Mouse (Mus musculus): ENCODE data around the gene Pdxdc1. TPM values are rescaled to one million over a fixed set of nuclear protein-coding genes. Genes with fewer than 3 reads are reported as not detected.
"Not testable (repeated sequence)": the region's sequence is repeated elsewhere in the genome, so short reads cannot be mapped to it uniquely, and the experiment has no call there.

Pdxdc1 gene
- 62.5 and 67.0 TPM in 2 replicates for polyA plus RNA-seq (2015; fragmentation: Nextera tagmentation; extraction: Ambion mirVana)

DNA sequence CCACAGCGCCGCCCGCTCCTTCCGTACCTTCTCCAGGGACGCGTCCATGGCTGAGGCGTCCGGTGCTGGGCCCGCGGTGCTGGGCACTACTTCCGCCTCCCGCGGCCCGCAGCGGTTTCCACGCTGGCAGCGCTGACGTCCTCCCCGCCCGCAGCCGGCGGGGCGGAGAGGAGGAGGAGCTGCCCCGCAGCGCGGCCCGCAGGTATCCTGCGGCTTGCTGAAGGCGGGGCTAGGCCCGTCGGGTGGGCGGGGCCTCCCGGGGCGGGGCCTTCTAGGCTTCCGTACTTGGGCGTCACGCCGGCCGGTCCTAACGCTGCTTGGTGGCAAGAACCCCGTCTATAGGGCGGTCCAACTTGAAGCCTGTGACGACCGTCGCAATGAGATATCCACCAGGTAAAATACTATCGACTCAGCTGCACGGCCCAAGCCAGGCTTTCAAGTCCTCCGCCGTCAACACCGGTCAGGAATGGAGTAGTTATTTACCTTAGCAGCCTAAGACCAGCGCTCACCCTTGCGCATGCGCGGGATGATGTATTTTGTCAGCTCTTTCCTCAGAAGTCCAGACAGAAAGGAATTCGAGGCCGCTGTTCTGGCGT lies at the start of gene Pdxdc1, which contains the start of gene Mpv17l:
Gene Pdxdc1, minus strand, starts transcription at position 244 of the 596 bp plus-strand sequence.
Gene Mpv17l, plus strand, starts transcription at position 274 of the 596 bp plus-strand sequence.
- H3K27ac ChIP-seq (replicated peaks), result peak within 1 kb of the TSS; percentile 89
- H3K36me3 ChIP-seq, result no peaks in the 10 kb centered on the region
- 0% methylated on average over 48 of the region's 57 CpGs for WGBS
- H3K4me1 ChIP-seq, result peaks cover 18% of the 10 kb centered on the region
- peak within 1 kb of the TSS; percentile 64 for H3K9ac ChIP-seq (replicated peaks)
- no peaks in the 10 kb centered on the region for H3K9me3 ChIP-seq
- peak within 1 kb of the TSS; percentile 64 for H3K4me2 ChIP-seq (replicated peaks)
- peak; percentile 97 for ATAC-seq (replicated peaks)
- no peaks in the 10 kb centered on the region for H3K27me3 ChIP-seq
- H3K4me3 ChIP-seq, result peak within 1 kb of the TSS; percentile 57

DNA sequence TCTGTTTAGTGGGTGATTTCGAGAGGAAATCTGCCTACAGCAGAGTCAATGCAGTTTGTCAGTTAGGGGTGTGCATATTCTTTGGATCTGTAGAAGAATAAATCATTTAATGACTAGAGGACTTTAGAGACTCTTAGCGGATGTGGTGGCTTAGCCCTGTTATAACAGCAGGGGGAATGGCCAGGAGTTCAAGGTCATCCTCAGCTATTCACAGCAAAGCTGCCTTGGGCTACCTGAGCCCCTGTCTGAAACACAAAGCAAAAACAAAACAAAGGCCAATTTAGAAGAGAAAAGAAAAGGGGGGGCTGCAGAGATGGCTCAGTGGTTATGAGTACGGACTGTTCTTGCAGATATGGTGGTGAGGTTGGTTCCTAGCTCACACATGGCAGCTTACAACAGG lies 48.3 kb upstream of the Pdxdc1 start:
- H3K4me1 ChIP-seq, result no peaks in the 10 kb centered on the region
- 75% methylated on average over 3 of the region's 3 CpGs for WGBS

DNA sequence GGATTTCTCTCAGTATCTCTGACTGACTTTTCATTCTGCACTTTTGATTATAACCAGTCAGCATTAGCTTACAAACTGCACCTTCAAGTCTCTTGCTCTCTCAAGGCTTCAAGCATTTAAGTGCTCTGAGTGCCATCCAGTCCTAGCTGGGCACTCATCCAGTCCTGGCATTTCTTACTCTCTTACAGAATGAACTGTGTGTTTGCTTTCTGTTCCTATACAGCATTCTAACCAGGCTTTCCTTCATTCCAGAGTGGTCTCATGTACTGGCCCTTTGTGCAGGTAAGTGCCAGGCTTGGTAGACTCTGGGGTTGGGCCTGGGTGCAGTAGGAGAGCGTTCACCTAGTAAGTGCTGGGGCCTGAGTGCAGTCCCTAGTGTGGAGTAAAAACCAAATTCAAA lies 43.4 kb upstream of the Pdxdc1 start:
- H3K27me3 ChIP-seq, result no peaks in the 10 kb centered on the region

More for the DNA sequence above, 48.3 kb upstream of the Pdxdc1 start:
- H3K4me2 ChIP-seq (replicated peaks), result no peak overlapping the region
- H3K27ac ChIP-seq (replicated peaks), result no peak overlapping the region
- H3K27me3 ChIP-seq, result no peaks in the 10 kb centered on the region
- H3K4me3 ChIP-seq, result no peak overlapping the region
- no peak for ATAC-seq (replicated peaks)
- H3K9me3 ChIP-seq, result no peaks in the 10 kb centered on the region
- no peak overlapping the region for H3K9ac ChIP-seq (replicated peaks)
- no peaks in the 10 kb centered on the region for H3K36me3 ChIP-seq

DNA sequence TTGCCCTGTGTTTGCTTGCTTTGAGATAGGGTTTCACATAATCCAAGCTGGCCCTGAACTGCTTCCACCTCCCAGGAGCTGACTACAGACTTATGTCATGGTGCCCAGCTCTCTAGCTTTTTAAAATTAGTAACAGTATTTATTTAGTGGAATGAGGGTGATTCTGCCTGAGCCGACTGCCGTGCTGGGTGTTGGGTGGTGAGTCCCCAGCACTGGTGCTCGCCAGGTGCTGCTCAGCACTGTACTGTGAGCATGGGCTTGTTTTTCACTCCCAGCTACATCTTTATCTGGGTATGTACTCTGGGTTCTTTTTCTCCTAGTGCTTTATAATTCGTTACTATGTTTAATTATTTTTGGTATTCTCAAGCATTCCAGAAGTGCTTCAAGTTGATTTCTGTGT lies 42.2 kb upstream of the Pdxdc1 start:
- H3K27me3 ChIP-seq, result no peaks in the 10 kb centered on the region
- ATAC-seq (replicated peaks), result no peak
- no peaks in the 10 kb centered on the region for H3K36me3 ChIP-seq
- 85% methylated on average over 4 of the region's 4 CpGs for WGBS
- no peak overlapping the region for H3K4me3 ChIP-seq
- H3K4me1 ChIP-seq, result peaks cover 10% of the 10 kb centered on the region
- no peak overlapping the region for H3K4me2 ChIP-seq (replicated peaks)
- no peak overlapping the region for H3K27ac ChIP-seq (replicated peaks)
- H3K9ac ChIP-seq (replicated peaks), result no peak overlapping the region
- no peaks in the 10 kb centered on the region for H3K9me3 ChIP-seq

More for the DNA sequence above, 43.4 kb upstream of the Pdxdc1 start:
- H3K4me2 ChIP-seq (replicated peaks), result no peak overlapping the region
- no peak overlapping the region for H3K4me3 ChIP-seq
- no peak for ATAC-seq (replicated peaks)
- no peaks in the 10 kb centered on the region for H3K9me3 ChIP-seq
- H3K9ac ChIP-seq (replicated peaks), result no peak overlapping the region
- H3K27ac ChIP-seq (replicated peaks), result no peak overlapping the region
- 73% methylated on average over 1 of the region's 1 CpGs for WGBS
- no peaks in the 10 kb centered on the region for H3K36me3 ChIP-seq
- H3K4me1 ChIP-seq, result peaks cover 1% of the 10 kb centered on the region

DNA sequence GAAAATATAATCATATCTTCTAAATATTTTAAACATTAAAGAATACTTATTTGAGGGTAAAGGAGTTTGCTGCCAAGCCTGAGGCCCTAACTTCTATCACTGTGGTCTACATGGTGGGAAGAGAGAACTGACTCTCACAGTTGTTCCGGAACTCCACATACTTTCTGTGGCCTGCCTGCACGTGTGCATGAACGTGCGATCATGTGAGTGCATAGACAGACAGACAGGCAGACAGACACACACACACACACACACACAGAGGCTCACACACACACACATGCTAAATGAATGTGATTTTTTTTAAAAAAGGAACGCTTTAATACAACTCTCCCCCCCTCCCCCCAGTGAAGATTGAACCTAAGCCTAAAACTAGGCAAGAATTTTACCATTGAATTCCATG lies 41.8 kb upstream of the Pdxdc1 start:
- H3K27me3 ChIP-seq, result no peaks in the 10 kb centered on the region
- H3K9me3 ChIP-seq, result no peaks in the 10 kb centered on the region
- H3K36me3 ChIP-seq, result no peaks in the 10 kb centered on the region
- H3K4me3 ChIP-seq, result no peak overlapping the region
- WGBS, result 85% methylated on average over 5 of the region's 5 CpGs
- H3K9ac ChIP-seq (replicated peaks), result no peak overlapping the region
- no peak for ATAC-seq (replicated peaks)
- no peak overlapping the region for H3K4me2 ChIP-seq (replicated peaks)
- H3K4me1 ChIP-seq, result peaks cover 12% of the 10 kb centered on the region
- H3K27ac ChIP-seq (replicated peaks), result no peak overlapping the region

DNA sequence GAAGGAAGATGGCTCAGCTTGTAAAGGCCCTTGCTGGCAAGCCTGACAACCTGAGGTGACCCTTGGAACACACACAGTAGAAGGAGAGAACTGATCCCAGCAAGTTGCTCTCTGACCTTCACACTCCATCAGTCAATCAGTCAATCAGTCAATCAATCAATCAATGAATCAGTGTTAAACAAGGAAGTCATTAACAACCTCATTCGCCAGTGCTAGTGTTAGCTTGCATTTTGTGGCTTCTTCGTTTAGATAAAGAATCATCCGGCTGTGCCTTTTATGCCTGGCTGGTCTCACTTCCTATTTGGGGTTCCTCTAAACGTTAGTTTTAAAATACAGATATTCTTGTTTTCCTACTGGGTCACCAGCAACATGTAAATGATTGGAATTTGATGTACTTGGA lies 41.2 kb upstream of the Pdxdc1 start:
- Histone ChIP-seq H3K4me2 (replicated peaks) (no peak overlapping the region), H3K27ac (replicated peaks) (no peak overlapping the region), H3K9me3 (no peaks in the 10 kb centered on the region), H3K4me1 (peaks cover 12% of the 10 kb centered on the region), H3K9ac (replicated peaks) (no peak overlapping the region), H3K27me3 (no peaks in the 10 kb centered on the region), H3K36me3 (no peaks in the 10 kb centered on the region), H3K4me3 (no peak overlapping the region)
- no peak for ATAC-seq (replicated peaks)
- 72% methylated on average over 4 of the region's 4 CpGs for WGBS

DNA sequence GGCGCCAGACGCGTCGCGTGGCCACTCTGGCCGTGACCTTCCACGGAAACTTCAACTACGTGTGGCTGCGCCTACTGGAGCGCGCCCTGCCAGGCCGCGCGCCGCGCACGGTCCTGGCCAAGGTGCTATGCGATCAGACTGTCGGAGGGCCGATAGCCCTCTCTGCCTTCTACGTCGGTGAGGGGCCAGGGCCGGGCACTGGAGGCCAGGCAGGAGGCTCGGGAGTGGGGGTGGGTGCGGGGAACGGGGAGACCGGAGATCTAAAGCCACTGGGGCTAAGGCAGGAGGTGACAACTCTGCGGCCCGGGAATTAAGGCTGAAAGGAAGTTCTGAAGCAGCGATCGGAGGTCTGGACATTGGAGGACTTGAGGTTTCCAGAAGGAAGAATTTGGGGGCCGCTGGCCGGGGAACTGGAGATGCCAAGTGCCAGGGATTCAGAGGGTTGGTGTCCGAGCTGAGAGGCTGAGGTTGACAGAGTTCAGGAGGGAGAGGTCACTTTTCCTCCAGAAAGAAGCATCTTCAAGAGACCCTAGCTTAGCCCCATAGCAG lies 38.0 kb upstream of the Pdxdc1 start:
- H3K4me1 ChIP-seq, result peaks cover 12% of the 10 kb centered on the region
- WGBS, result 2% methylated on average over 34 of the region's 34 CpGs
- H3K27me3 ChIP-seq, result no peaks in the 10 kb centered on the region
- H3K36me3 ChIP-seq, result no peaks in the 10 kb centered on the region
- peak overlapping the region; percentile 99 for H3K4me2 ChIP-seq (replicated peaks)
- 0 out of 2 replicates have a peak overlapping the region, but pooled peaks have one; percentile 27 for H3K27ac ChIP-seq (replicated peaks)
- H3K9ac ChIP-seq (replicated peaks), result peak overlapping the region; percentile 64
- peak; percentile 83 for ATAC-seq (replicated peaks)
- H3K4me3 ChIP-seq, result peak overlapping the region; percentile 85
- no peaks in the 10 kb centered on the region for H3K9me3 ChIP-seq

DNA sequence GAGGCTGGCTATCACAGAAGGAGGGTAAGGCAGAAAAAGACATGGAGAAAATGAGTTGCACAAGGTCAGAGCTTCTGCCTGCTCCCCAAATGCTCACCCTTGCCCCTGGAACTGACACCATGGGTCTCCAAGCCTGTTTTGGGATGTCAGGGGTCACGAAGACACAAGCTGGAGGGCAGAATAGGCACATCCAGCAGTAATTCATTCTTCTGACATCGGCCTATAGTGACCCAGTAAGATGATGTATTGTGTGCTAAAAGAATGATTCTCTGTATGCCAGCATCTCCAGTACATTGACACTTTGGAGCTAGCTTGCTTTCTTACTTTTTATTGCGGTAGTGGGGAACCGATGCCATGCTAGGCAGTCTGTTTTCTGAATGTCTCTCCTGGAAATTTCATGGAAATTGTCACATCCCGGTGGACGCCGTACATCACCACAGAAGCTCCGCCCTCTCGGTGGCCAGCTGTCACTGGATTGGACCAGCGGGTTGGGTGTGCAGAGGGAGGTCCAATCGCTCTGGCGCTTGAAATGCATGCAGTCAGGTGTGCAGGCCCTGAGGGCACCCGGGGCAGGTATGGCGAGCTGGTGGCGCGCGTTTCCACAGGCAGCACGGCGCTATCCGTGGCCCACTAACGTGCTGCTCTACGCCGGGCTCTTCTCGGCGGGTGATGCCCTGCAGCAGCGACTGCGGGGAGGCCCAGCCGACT lies 37.4 kb upstream of the Pdxdc1 start:
- H3K4me3 ChIP-seq, result peak overlapping the region; percentile 85
- H3K27me3 ChIP-seq, result no peaks in the 10 kb centered on the region
- peak overlapping the region; percentile 64 for H3K9ac ChIP-seq (replicated peaks)
- H3K27ac ChIP-seq (replicated peaks), result 0 out of 2 replicates have a peak overlapping the region, but pooled peaks have one; percentile 27
- H3K9me3 ChIP-seq, result no peaks in the 10 kb centered on the region
- WGBS, result 4% methylated on average over 25 of the region's 28 CpGs
- ATAC-seq (replicated peaks), result peak; percentile 99
- peak overlapping the region; percentile 99 for H3K4me2 ChIP-seq (replicated peaks)
- peaks cover 12% of the 10 kb centered on the region for H3K4me1 ChIP-seq
- H3K36me3 ChIP-seq, result no peaks in the 10 kb centered on the region

DNA sequence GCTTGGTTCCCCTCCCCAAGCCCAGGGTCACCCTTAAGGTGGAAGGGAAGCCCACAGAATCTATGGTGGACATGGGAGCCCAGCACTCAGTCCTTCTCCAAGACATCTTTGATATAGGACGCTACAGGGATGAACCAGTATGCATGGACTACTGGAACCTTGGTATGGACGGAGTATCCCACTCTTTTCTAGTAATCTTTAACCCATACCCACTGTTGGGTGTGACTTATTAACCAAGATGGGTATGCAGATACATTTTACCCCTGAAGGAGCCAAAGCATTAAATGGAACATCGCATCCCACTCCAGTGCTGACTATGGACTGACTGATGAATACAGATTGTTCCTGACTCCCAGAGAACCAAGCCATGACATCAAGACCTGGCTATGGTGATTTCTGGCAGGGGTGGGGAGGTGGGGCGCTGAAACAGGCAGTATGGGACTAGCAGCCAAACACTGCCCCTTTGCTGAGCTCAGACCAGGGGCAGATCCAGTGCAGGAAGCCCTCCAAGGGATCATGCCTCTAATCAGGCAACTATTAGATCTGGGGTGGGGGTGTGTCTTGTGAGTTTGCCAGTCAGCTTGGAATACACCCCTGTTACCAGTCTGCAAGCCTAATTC lies 24.6 kb upstream of the Pdxdc1 start:
- H3K4me3 ChIP-seq, result no peak overlapping the region
- no peaks in the 10 kb centered on the region for H3K36me3 ChIP-seq
- no peaks in the 10 kb centered on the region for H3K9me3 ChIP-seq
- H3K4me1 ChIP-seq, result no peaks in the 10 kb centered on the region
- no peaks in the 10 kb centered on the region for H3K27me3 ChIP-seq
- H3K9ac ChIP-seq (replicated peaks), result no peak overlapping the region
- no peak overlapping the region for H3K4me2 ChIP-seq (replicated peaks)
- 87% methylated on average over 4 of the region's 4 CpGs for WGBS
- H3K27ac ChIP-seq (replicated peaks), result no peak overlapping the region
- ATAC-seq (replicated peaks), result no peak

DNA sequence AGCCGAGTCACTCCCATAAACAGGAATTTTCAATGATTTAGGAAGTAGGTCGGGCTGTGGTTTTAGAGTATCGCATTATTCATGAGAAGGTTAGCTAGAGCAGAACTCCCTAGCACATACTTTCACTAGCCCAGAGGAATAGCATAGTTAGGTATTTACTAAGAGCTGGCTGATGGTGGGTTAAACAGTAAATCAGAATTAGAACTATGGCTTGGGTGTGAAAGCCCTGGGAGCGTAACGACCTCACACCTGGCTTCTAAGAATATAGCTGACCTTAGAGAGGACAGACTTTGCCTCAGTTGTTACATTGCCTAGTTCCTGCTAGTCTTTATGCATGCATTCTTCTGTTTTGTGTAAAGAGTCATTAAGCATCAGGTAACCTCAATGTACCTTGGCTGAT lies 20.0 kb upstream of the Pdxdc1 start:
- ATAC-seq (replicated peaks); H3K9ac ChIP-seq (replicated peaks); H3K4me1 ChIP-seq; H3K36me3 ChIP-seq; H3K9me3 ChIP-seq; H3K27me3 ChIP-seq; H3K4me3 ChIP-seq; H3K4me2 ChIP-seq (replicated peaks); H3K27ac ChIP-seq (replicated peaks): not testable (repeated sequence)
- 96% methylated on average over 5 of the region's 5 CpGs for WGBS

DNA sequence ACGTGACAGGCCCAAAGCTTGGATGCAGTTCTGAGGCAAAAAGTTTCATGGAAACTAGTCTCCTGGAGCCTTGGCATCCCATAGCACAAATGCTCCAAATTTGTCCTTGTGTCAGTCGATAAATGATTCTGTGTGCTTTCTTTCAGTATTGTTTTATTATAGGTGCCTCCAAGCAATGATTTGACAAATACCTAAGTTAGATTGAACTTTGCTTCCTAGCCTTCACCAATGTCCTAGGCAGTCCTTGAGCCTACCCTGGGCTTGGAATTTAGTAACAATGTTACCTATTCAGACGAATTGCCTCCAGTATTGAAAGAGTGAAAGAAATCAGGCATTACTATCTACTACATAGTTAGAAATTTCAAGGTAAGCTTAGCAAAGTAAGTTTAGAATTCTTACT lies 19.6 kb upstream of the Pdxdc1 start:
- not testable (repeated sequence) for H3K9me3 ChIP-seq; H3K27me3 ChIP-seq; H3K27ac ChIP-seq (replicated peaks); H3K4me3 ChIP-seq; H3K4me1 ChIP-seq; H3K4me2 ChIP-seq (replicated peaks); H3K36me3 ChIP-seq; H3K9ac ChIP-seq (replicated peaks); ATAC-seq (replicated peaks)
- 91% methylated on average over 3 of the region's 3 CpGs for WGBS

DNA sequence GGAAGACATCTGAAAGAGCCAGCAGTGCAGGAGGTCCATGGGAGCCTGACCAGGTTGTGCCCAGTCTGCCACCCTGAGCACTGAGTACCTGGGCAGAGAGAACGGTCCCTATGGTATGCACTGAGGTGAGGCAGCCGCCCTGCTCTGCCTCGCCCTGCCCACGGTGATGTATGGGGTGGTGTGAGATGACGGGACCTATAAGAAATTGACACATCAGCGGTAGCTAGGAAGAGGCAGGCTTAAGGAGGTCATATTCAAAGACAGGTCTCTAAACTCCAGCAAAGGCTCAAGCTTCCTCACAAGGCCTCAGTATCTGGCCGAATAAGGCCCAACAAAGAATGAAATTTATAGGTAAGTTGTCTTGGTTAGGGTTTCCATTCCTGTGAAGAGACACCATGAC lies 18.9 kb upstream of the Pdxdc1 start:
- WGBS, result 97% methylated on average over 7 of the region's 7 CpGs
- Histone ChIP-seq H3K9ac (replicated peaks) (no peak overlapping the region), H3K27ac (replicated peaks) (no peak overlapping the region), H3K4me2 (replicated peaks) (no peak overlapping the region), H3K4me3 (no peak overlapping the region), H3K9me3 (no peaks in the 10 kb centered on the region), H3K4me1 (no peaks in the 10 kb centered on the region), H3K36me3 (no peaks in the 10 kb centered on the region), H3K27me3 (no peaks in the 10 kb centered on the region)
- no peak for ATAC-seq (replicated peaks)

Measured in forebrain, embryonic 15.5 days (tissue).